Comparison of ENCODE assay signal across 8 mouse cellular contexts in genomic region chr13:101216897-101217480, GRCm38 (mm10).
DNase-seq lines count a peak whose midpoint lies in the region; ATAC-seq and TF ChIP-seq lines count a peak whose summit lies in the region.
"Had no signal": no experiment of that assay in that cellular context is flagged by ENCODE, and none has a peak within 500 bp of the region (broad histone marks: within the 10 kb centered on the region; RNA-seq: fewer than 3 reads in every experiment).

No protein-coding gene starts in this region.

- no peaks in the 10 kb centered on the region for H3K9me3 ChIP-seq in kidney, embryonic 14.5 days (ENCODE audit: control insufficient read depth, low read length)
- no peaks in the 10 kb centered on the region for H3K9me3 ChIP-seq in midbrain, postnatal 0 days (ENCODE audit: low read length)
- H3K9me3 ChIP-seq in midbrain, embryonic 11.5 days (ENCODE audit: control insufficient read depth, low read length): no peaks in the 10 kb centered on the region
- no peaks in the 10 kb centered on the region for H3K9me3 ChIP-seq in intestine, embryonic 16.5 days (ENCODE audit: control insufficient read depth, low read length)
- H3K9me3 ChIP-seq in stomach, embryonic 16.5 days (replicated peaks; ENCODE audit: control insufficient read depth, low read length): no peaks in the 10 kb centered on the region

- H3K4me2 ChIP-seq in kidney, embryonic 14.5 days (replicated peaks; ENCODE audit: low read depth, low read length): no peak overlapping the region
- no peak overlapping the region for H3K4me2 ChIP-seq in midbrain, postnatal 0 days (ENCODE audit: low read depth, low read length, poor library complexity, severe bottlenecking)
- no peak overlapping the region for H3K4me2 ChIP-seq in midbrain, embryonic 11.5 days
- H3K4me2 ChIP-seq in intestine, embryonic 16.5 days (ENCODE audit: low read depth, low read length): 0 out of 2 replicates have a peak overlapping the region, but pooled peaks have one; percentile 11
- H3K4me2 ChIP-seq in stomach, embryonic 16.5 days (ENCODE audit: low read depth, low read length): no peak overlapping the region

- no peak for ATAC-seq in kidney, embryonic 14.5 days (ENCODE audit: low FRiP score, low TSS enrichment)
- no peak for ATAC-seq in midbrain, postnatal 0 days (ENCODE audit: low FRiP score)
- no peak for ATAC-seq in midbrain, embryonic 11.5 days (ENCODE audit: low FRiP score)
- peak; percentile 78 for ATAC-seq in intestine, embryonic 16.5 days
- ATAC-seq in stomach, embryonic 16.5 days (ENCODE audit: insufficient read depth, low FRiP score): peak; percentile 65; the same call in 1 of the 2 replicates

- H3K36me3 ChIP-seq in kidney, embryonic 14.5 days (ENCODE audit: control insufficient read depth, insufficient read depth, low read length): no peaks in the 10 kb centered on the region
- no peaks in the 10 kb centered on the region for H3K36me3 ChIP-seq in midbrain, postnatal 0 days (ENCODE audit: insufficient read depth, low read length)
- H3K36me3 ChIP-seq in midbrain, embryonic 11.5 days (ENCODE audit: control insufficient read depth, insufficient read depth, low read length): no peaks in the 10 kb centered on the region
- no peaks in the 10 kb centered on the region for H3K36me3 ChIP-seq in intestine, embryonic 16.5 days (ENCODE audit: control insufficient read depth, insufficient read depth, low read length)
- H3K36me3 ChIP-seq in stomach, embryonic 16.5 days (ENCODE audit: control insufficient read depth, insufficient read depth, low read length): no peaks in the 10 kb centered on the region

- H3K4me3 ChIP-seq in kidney, embryonic 14.5 days (ENCODE audit: low read length): no peak overlapping the region
- H3K4me3 ChIP-seq in midbrain, postnatal 0 days (ENCODE audit: low read depth, low read length): no peak overlapping the region
- H3K4me3 ChIP-seq in midbrain, embryonic 11.5 days (ENCODE audit: low read depth, low read length): no peak overlapping the region
- no peak overlapping the region for H3K4me3 ChIP-seq in intestine, embryonic 16.5 days (ENCODE audit: low read length)
- H3K4me3 ChIP-seq in stomach, embryonic 16.5 days (replicated peaks; ENCODE audit: low read length): no peak overlapping the region

- H3K27ac ChIP-seq in kidney, embryonic 14.5 days (ENCODE audit: low read depth, low read length): 0 out of 2 replicates have a peak overlapping the region, but pooled peaks have one; percentile 17
- no peak overlapping the region for H3K27ac ChIP-seq in midbrain, postnatal 0 days (ENCODE audit: low read depth, low read length)
- H3K27ac ChIP-seq in midbrain, embryonic 11.5 days (ENCODE audit: low read depth, low read length): no peak overlapping the region
- 0 out of 2 replicates have a peak overlapping the region, but pooled peaks have one; percentile 21 for H3K27ac ChIP-seq in intestine, embryonic 16.5 days (ENCODE audit: low read length)
- H3K27ac ChIP-seq in stomach, embryonic 16.5 days (ENCODE audit: low read length): peak overlapping the region; percentile 87

- no peak for TF ChIP-seq CTCF in midbrain, postnatal 0 days (IDR thresholded peaks at IDR 0.05)

- WGBS in kidney, embryonic 14.5 days: 62% methylated on average over 8 of the region's 8 CpGs
- WGBS in midbrain, postnatal 0 days: 65% methylated on average over 8 of the region's 8 CpGs
- 87% methylated on average over 8 of the region's 8 CpGs for WGBS in midbrain, embryonic 11.5 days
- 61% methylated on average over 8 of the region's 8 CpGs for WGBS in intestine, embryonic 16.5 days
- WGBS in stomach, embryonic 16.5 days: 53% methylated on average over 8 of the region's 8 CpGs

- DNase-seq in kidney, adult 8-10 months: no peak
- peak; percentile 22 for DNase-seq in midbrain, postnatal 0 days (ENCODE audit: low spot score)
- no peak for DNase-seq in midbrain, embryonic 11.5 days (ENCODE audit: low spot score, missing footprints)
- no peak for DNase-seq in ovary, postnatal 14 days (ENCODE audit: low spot score)
- DNase-seq: cerebellum, adult 2 months had no signal

- H3K4me1 ChIP-seq in kidney, embryonic 14.5 days (ENCODE audit: control insufficient read depth, insufficient read depth, low read length): peaks cover 24% of the 10 kb centered on the region
- H3K4me1 ChIP-seq in midbrain, postnatal 0 days (ENCODE audit: insufficient read depth, low read length): no peaks in the 10 kb centered on the region
- no peaks in the 10 kb centered on the region for H3K4me1 ChIP-seq in midbrain, embryonic 11.5 days (ENCODE audit: control insufficient read depth, insufficient read depth, low read length)
- peaks cover 10% of the 10 kb centered on the region for H3K4me1 ChIP-seq in intestine, embryonic 16.5 days (ENCODE audit: control insufficient read depth, insufficient read depth, low read length)
- peaks cover 28% of the 10 kb centered on the region for H3K4me1 ChIP-seq in stomach, embryonic 16.5 days (ENCODE audit: control insufficient read depth, insufficient read depth, low read length)

- H3K27me3 ChIP-seq in kidney, embryonic 14.5 days (ENCODE audit: control insufficient read depth, insufficient read depth, low read length): no peaks in the 10 kb centered on the region
- no peaks in the 10 kb centered on the region for H3K27me3 ChIP-seq in midbrain, postnatal 0 days (ENCODE audit: insufficient read depth, low read length)
- H3K27me3 ChIP-seq in midbrain, embryonic 11.5 days (ENCODE audit: control insufficient read depth, insufficient read depth, low read length): no peaks in the 10 kb centered on the region
- H3K27me3 ChIP-seq in intestine, embryonic 16.5 days (replicated peaks; ENCODE audit: control insufficient read depth, insufficient read depth, low read length): no peaks in the 10 kb centered on the region
- no peaks in the 10 kb centered on the region for H3K27me3 ChIP-seq in stomach, embryonic 16.5 days (ENCODE audit: control insufficient read depth, insufficient read depth, low read length)

- H3K9ac ChIP-seq in kidney, embryonic 14.5 days (ENCODE audit: low read depth, low read length): no peak overlapping the region
- no peak overlapping the region for H3K9ac ChIP-seq in midbrain, postnatal 0 days (replicated peaks; ENCODE audit: low read length, poor library complexity, severe bottlenecking)
- no peak overlapping the region for H3K9ac ChIP-seq in midbrain, embryonic 11.5 days (ENCODE audit: low read length)
- H3K9ac ChIP-seq in intestine, embryonic 16.5 days (ENCODE audit: low read depth, low read length): no peak overlapping the region
- no peak overlapping the region for H3K9ac ChIP-seq in stomach, embryonic 16.5 days (ENCODE audit: low read length)

Comparison
In these comparisons a context has a peak if more than half of its experiments do, and no peak if none do; other contexts are left out.
1. ATAC-seq: peak in intestine, embryonic 16.5 days (single experiment) and stomach, embryonic 16.5 days (single experiment); none in kidney, embryonic 14.5 days (single experiment), midbrain, postnatal 0 days (single experiment) and midbrain, embryonic 11.5 days (single experiment).
2. H3K27ac ChIP-seq: peak in kidney, embryonic 14.5 days (single experiment), intestine, embryonic 16.5 days (single experiment) and stomach, embryonic 16.5 days (single experiment); none in midbrain, postnatal 0 days (single experiment) and midbrain, embryonic 11.5 days (single experiment).